Mouse (Mus musculus) cerebellum, postnatal 36 days (tissue): ENCODE measurements around the gene Tom1.

Experiments
- DNase-seq, 2 experiments: peaks; one replicate each; pipeline ENCODE4 v3.0.0; 2021 to 2022; ENCODE audit warnings: mixed read lengths in 2 of 2

Gene Tom1

DNA sequence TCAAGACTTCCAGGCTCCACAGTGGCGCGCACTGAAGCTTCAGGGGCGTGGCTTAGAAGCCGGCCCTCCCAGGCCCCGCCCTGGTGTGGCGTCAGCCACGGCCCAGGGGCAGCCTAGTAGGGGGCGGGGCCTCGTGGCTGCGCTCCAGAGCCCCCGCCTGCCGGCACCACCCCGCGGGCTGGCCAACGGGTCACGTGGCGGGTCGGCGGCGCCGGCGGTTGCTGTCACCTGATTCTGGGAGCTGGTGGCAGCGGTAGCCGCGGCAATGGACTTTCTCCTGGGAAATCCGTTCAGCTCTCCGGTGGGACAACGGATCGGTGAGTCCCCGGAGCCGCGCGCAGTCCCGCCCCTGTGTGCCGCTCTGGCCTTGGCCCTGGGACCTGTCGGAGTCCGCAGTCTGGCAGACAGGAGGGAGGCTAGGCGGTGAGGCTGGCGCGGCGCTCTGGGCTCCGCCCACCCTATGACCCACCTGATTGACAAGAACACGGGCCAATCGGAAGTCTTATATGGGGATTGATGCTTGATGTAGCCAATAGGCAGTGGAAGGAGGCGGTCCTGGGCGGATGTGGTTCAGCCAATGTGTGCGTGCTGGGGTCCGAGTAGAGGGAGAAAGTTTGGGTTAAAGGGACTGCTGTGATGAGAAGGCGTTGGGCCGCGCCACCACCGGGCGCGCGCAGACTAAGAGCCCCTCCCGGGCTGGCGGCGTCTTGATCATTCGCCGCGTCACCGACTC is at the start of gene Tom1:
TSS of gene Tom1 (plus strand) at position 195 of the 733 bp plus-strand sequence.
- peak; percentile 96 to 100 for DNase-seq

DNA sequence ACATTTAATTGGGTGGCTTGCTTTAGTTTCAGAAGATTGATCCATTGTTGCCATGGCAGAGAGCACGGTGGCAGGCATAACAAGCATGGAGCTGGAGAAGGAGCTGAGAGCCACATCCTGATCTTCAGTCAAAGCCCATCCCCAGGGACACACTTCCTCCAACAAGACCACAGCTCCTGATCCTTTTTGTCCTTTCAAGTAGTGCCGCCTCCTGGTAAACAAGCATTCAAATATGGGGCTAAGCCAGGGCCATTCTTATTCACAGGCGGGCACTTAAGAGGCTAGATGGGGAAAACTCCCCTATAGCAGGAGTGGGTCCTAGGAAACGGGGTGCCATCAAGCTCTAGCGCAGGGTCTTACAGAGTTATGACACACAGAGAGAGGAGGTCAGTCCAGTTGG is 46.1 kb upstream of the Tom1 start:
- no peak for DNase-seq

DNA sequence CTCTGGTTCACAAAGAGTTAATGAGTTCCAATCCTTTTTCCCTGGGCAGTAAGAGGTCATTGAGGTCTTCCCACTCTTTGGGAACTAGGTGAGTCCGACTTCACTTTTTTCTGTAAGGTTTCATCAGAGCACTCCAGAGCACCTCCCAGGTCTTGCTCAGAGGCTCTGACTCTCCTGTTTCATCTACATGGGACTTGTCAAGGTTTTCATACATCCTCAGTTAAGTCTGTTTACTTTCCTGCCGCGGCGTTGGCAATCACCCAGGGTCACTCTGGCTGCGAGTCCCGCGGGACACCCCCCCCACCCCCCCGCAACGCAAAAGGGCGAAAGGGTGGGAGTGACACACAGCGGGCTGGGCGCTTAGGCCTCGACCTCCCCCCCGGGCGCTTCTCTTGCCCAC is 43.5 kb upstream of the Tom1 start:
- no peak for DNase-seq

DNA sequence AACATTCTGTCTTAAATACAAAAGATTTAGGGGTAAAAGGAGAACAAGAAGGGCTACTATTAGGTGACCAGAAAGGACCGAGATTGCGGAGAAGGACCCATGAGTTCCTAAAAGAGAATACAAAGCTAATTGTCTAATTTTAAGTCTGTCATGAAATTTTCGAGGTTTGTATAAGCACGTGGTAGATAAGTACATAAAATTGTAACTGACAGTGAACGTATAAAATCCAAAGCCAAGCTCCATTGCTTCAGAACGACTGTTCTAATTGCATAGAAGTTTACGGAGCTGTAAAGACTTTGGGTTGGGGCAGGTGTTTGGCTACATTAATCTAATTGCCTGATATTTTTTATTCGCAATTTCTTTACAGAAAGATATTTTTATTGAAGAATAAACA is 40.4 kb upstream of the Tom1 start, which contains the start of gene Hmgxb4:
TSS of gene Hmgxb4 (plus strand) at position 276 of the 394 bp plus-strand sequence.
- DNase-seq: no peak

DNA sequence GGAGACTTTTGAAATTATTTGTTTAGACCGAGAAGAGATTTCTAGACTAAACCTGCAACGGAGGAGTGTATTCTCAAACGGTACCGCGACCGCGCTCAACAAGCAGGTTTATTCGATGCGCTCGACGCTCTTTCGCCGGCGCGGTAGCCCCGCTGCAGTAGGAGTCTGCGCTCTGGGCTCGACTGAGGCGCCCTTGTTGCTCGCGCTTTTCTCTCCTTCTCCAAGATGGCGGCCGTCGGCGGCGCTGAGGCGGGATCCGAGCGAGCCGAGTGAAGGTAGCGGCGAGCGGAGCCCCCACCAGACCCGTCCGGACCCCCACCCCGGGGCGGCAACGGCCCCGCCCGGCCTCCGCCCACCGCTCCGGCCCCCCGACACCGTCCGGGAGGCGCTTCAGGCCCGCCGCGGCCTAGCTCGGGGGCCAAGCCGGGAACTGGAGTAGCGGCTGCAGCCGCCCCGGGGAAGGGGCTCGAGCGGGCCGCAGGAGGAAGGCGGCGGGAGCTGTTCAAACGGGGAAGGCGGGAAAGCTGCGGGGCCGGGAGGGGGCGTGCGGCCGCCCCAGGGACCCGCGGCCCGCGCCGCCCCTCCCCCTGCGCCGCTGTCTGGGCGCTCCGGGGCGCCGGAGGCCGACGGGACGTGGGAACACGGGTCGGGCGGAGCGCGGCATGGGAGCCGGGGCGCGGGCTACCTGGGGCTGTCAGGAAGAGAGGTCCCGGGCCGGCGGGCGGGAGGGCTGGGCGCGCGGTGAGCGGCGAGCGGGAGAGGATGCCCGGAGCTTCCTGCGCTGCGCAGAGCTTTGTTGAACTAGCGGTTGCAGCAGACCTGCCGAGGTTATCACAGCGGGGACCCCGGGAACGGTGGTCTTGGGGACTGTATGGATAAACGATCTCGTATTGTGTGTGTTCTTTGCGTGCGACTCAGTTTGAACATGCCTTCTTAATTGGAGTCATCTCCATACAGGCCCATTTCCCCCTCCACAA is 39.7 kb upstream of the Tom1 start:
- peak; percentile 83 to 87 for DNase-seq

DNA sequence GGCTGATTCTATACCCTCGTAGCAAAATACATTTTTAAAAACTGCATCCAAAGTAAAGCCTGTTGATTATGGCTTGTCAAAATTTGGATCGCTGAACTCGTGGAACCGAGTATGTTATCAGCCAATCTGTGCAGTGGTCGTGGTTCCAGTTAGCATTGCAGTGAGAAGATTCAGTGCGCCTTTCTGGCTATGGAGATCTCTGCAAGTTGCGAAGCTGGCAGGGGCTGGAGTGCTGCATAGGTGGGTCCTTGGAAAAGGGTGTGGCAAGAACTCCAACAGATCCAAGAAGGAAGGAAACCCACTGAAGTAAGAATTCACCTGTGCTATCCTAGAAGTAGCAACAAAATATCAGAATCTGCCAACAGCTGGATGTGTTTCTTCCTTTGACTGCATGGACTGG is 39.0 kb upstream of the Tom1 start:
- DNase-seq: peak in 1 of 2 experiments; percentile 11

DNA sequence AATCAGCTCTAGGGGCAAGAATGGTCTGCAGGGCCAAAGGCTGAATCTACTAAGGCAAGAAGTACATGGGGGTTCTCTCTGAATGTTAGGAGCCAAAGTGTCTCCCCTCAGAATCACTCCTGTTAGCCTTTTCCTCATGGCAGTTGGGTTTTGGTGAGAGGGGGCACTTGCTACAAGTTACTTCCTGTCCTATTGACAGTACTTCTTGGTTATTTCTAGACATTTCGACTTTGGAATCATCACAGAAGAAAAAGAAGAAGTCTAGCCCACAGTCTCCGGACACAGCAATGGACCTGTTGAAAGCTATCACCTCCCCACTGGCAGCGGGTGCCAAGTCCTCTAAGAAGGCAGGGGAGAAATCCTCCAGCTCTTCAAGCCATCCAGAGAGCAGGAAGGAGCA is 33.1 kb upstream of the Tom1 start:
- DNase-seq: no peak

DNA sequence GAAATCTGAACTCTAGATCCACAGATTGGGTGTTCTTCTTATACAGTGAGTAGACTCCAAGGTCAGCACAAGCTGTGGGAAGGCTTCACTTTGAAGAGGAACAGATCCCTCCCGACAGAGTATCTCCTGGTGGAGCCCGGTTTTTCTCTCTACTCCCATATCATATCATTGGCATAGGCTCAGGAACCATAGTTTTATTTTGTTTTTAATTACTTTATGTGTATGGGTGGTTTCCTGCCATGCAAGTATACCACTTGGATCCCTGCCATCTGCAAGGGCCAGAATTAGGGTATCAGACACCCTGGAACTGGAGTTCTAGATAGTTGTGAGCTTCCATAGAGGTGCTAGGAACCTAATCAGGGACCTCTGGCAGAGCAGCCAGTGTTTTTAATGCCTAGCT is 24.7 kb upstream of the Tom1 start:
- DNase-seq: no peak

DNA sequence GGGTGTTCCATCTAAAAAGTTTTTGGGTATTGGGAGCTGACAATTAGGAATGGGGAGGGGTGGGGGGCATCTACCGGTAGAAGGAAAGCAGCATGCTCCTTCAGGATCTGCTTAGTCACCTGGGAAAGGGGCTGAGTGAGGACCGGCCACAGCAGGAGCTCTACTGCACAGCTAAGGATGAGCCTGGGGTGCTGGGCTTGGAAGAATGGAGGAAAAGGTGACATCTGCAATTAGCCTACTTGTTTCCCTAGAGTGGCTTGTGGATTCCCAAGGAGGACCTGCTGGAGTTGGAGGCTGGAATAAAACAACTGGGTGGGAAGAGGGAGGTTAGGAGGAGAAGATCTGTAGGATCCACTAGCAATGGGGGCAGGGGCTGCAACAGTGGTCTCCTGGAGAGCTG is 19.9 kb upstream of the Tom1 start:
- no peak for DNase-seq

DNA sequence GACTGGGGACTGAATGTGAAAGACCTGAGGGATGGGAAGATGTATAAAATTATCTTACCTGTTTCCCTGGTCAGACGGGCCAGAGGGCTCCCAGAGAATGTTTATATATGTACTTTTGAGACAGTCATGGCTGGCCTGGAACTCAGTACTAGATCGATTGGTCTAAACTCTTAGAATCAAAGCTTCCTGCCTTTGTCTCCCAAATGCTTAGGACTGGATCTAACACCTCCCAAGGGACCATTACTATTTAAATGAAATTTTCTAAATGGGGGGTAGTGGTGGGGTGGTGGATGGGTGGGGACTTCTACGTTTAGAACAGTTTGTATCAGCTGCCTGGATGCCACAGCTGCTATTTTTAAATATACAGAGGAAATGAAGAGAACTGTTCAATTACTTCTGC is 19.5 kb upstream of the Tom1 start:
- DNase-seq: no peak

DNA sequence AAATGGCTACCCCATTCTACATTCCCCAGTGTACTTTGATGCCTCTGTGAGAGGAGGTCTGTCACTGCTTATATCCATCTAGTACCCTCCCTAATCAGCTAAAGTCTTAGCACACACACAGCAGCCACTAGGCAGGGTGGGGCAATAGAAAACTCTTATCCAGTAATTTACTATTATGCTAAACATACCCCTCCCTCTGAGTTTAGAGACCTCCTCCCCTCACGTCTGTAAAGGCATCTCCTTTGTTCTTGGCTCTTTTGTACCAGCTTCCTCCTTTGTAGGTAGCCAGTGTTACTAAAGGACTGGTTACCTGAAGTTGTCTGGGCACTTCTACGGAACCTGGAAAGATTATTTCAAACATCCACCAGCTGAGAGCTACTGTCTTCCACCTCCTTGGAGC is 17.5 kb upstream of the Tom1 start:
- no peak for DNase-seq

DNA sequence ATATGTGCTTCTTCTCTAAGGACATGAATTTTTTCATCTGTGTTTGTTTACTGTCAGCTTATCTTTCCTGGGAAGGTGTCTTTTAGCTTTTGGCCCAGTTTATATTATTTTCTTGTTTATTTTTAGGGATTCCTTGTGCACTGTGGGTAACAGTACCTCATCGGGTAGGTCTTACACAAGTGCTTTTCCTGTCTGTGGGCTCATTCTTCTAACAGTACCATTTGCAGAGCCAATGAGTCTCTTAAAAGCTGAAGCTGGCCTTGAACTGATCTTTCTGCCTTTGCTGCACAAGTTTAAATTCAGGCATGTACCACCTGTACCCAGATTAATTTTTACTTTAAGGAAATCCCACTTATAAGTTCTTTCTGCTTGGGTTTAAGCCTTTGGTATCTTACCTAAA is 17.1 kb upstream of the Tom1 start:
- DNase-seq: no peak

DNA sequence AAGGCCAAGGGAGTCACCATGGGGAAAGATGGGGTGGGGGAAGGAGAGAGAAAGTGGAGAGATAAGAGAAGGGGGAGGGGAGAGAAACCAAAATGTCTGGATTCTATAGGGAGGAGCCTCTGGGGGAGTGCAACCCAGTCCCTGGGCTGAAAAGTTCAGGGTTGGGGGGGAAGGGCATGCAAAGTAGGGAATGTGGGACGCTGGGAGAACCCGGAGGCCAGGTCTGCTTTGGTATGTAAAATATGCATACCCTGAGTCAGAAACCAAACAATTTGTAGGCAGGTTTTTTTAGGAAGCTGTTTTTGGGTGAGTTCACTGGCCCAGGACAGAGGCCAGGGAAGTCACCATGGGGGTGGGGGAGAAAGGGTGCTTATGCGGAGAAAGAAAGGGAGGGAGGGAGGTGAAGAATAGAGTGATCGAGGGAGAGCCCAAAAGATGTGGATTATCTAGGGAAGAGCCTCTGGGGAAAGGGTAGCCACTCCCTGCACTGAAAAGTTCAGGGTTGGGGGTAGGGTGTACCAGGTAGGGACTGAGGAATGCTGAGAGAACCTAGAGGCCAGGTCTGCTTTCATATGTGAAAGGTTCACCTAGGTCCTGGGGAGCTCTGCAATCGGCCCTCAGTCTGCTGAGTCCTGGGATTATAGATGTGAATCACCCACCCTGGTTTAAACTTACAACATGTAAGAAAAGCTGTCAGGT is 15.1 kb upstream of the Tom1 start:
- no peak for DNase-seq

DNA sequence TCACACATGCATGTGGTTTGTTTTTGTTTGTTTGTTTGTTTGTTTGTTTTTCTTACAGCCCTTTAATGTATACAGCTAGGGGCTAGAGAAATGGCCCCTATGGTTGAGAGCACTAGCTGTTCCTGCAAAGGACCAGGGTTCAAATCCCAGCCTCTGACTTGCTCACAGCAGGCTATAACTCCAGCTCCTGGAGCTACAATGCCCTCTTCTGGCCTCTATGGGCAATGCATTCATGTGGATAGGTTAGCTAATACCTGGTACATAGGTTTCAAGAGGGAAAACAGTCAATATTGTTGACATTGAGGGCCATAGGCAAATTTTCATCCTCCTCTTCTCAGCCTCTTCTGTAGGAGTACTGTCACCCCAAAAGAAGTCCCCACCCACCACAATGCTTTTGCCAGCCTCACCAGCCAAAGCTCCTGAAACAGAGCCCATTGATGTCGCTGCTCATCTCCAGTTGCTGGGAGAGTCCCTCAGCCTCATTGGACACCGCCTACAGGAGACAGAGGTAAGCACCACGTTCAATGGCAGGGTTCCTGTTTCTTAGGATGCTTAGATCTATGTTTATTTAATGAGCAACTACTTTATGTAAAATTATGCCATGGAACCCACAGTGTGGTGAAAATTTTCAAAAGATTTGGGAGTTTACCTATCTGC is 9.7 kb upstream of the Tom1 start:
- DNase-seq: no peak

DNA sequence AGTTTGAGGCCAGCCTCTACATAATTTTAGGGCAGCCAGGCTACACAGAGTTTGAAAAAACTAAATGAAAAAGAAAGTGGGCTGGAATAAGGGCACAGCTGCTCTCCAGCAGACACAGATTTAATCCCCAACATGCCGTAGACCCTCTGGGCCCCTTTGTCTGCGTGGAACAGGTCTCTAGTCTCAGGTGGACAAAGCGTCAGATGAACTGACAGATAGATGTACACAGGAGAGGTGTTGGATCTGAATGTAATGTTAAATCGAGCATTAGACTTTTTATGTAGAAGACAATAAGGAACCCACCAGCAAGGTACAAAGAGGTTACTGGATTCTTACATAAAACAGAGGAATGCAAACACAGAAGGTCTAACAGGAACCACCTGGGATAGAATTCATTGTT is 7.7 kb upstream of the Tom1 start:
- DNase-seq: no peak

DNA sequence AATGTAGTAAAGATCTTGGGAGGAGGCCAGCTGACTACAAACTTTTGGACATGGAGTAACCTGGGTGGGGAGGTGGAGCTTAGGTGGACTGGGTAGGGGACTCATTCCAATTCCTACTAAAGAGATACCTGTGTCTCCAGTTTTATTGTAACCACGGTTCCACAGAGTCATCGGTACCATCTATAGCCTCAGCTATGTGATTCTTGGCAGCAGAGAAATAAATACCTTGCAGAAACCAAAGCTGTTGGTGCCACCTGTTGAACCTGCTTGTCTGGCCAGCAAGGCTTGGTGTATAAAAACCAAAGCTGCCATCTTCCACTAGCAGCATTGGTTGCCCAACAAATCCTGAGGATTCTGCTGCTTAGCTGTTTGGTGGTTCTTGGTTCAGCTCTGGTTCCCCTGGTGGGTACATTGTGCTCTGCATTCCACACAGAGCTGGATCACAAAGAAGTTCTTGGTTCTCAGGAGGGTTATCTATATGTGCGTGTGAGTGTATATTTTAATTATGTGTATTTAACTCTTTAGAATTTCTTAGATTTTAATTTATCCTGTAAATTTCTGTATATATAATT is 3.0 kb upstream of the Tom1 start:
- DNase-seq: no peak

DNA sequence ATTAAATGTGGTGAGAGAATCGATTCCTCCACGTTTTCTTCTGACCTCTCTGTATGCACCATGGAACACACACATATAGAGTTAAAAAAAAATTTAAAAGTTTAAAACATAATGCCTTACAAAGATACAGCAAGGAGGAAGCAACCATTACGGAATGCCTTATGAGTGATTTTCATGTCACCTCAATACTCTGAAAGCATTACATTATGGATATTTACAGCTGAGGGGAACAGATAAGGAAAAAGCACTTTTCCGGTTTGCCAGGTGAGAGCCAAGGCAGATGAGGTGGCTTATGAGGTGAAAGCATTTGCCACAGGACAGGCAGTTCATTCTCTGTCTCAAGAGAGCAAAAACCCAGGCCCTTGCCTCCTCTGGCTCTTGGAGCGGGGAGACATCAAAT is 544 bp upstream of the Tom1 start:
- DNase-seq: no peak

DNA sequence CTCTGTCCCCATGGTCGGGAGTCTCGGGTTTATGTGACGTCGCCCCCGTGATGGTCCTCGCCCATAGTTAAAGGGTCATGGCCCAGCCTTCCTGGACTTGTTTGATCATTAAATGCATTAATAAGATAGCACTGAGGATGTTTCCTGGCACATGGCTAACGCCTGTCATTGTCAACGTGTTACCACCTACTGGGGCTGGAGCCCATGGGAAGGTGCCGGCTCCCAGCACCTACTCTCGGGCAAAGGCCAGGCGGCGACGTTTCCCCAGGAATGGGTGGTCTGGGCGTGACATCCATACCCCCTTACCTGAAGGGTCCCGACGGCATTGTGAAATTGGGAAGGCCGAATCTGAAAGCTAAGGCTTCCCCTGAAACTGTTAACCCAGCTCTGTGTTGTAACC is 780 bp downstream of the Tom1 start:
- DNase-seq: no peak

DNA sequence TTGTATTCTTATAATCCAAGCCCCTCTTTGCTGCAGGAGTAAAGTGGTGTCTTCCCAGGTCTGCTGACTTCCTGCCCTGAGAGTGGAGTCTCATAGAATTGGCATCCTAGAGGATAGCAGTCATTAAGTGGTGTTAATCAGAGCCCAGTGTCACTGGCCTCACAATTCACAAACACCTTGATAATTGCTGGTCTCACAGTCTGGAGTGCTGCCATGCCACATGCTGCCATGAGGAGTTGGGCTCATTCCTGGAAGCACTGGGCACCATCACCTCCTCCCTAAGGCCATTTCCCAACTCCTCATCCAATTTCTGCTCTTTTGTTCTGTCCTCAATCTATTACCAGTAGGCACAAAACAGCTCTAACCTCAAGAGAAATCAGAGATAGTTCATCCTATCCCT is 2.1 kb downstream of the Tom1 start:
- DNase-seq: peak; percentile 16 to 17

DNA sequence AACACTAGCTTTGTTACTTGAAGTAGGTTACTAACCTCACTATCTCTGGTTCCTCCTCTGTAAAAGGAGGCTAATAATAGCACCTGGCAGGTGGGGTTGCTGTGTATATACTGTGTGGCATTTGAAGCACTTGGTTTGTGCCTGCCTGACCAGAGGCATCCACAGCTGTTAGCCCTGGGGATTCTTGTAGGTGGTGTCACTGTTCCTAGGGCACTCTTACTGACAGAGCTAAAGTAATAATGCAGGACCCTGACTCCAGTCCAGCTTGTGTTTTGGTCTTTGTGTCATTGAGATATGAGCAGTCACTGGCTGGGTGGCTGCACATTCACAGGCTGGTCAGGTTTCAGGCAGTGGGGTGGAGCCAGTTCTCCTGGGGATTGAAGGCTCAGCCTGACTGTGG is 5.0 kb downstream of the Tom1 start:
- no peak for DNase-seq

DNA sequence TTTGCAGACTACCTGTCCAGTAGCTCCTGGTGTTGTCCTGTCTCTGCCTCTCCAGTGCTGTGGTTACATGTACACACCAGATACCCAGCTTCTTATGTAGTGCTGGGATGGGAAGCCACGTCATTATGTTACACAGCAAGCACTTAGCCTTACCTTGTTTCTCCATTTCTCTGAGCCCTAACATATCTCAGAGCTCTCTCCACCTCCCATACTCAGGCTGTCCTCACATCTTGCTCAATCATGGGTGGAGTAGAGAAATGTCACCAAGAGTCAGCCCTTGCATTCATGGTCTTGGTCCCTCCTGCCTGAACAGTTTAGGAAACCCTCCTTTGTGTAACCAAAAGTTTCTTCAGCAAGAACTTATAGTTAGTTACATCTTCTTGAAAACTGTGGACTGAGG is 6.2 kb downstream of the Tom1 start:
- no peak for DNase-seq

DNA sequence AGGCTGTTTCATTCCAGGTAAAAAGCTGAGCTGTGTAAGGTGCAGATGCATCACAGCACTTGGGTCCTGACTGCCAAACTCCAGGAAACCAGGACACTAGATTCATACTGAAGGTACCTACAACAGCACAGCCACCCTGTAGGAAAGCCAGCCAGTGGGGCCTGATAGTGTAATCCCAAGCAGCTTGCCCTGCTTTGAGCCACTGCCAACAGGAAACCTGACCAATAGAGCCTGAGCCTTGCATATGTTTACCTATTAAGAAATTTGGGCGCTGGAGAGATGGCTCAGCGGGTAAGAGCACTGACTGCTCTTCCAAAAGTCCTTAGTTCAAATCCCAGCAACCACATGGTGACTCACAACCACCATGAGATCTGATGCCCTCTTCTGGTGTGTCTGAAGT is 8.7 kb downstream of the Tom1 start:
- peak; percentile 24 to 46 for DNase-seq

DNA sequence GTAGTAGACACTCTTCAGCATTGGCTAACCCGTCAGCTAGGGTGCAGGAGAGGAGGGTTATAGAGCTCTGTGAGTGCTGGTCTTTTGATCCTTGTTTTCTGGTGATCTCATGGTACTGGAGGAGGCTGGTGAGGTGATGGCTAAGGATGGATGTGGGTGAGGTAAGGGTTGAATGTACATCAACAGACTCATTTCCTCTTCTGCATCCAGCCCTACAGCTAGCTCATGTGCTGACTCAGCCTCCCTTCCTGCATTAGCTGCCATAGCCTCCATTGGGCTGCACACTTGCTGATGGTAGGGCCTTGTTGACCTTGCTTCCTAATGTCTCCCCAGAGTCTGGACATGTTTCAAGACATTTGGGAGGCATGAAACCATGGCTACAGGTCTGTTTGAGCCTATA is 9.5 kb downstream of the Tom1 start:
- DNase-seq: no peak
